Mouse (Mus musculus) T-helper 2 cell (primary cell): ENCODE data around the gene Grk3.

Source experiments
- in situ Hi-C: fragments of 300-600 bp; cut with MboI, MseI; formaldehyde crosslinking; loops from one replicate; pipeline ENCODE4 v1.15.1; 2025; ENCODE audit warnings: high pct_unique_total_duplicates

Grk3 gene

GRCm38 (mm10) chr5:113009183-113009820 is 6.3 kb downstream of the Grk3 start:
- in situ Hi-C loops: no loop called here

GRCm38 (mm10) chr5:113008496-113008895 is 7.1 kb downstream of the Grk3 start:
- in situ Hi-C loops: no loop called here

DNA sequence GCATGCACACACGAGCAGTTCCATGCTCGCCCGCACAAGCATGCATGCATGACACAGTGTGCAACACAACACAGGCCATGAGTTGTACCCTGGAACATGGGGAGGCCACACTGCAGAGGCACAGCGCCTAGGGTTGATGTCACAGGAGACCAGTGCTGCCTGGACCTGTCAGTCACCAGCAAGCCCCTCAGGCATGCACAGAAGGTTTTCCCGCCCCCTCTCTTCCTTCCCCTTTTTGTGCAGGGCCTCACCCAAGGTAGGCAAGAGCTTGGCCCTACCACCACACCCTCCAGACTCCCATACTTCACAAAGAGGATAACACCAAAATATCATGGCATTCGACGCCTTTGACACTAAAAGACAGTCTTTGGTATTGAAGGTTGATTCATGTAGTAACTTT is 8.6 kb downstream of the Grk3 start:
- in situ Hi-C loops: no loop called here

- in situ Hi-C loops: no loop called here
Observed at GRCm38 (mm10) chr5:113005941-113006391, 9.6 kb downstream of the Grk3 start.

DNA sequence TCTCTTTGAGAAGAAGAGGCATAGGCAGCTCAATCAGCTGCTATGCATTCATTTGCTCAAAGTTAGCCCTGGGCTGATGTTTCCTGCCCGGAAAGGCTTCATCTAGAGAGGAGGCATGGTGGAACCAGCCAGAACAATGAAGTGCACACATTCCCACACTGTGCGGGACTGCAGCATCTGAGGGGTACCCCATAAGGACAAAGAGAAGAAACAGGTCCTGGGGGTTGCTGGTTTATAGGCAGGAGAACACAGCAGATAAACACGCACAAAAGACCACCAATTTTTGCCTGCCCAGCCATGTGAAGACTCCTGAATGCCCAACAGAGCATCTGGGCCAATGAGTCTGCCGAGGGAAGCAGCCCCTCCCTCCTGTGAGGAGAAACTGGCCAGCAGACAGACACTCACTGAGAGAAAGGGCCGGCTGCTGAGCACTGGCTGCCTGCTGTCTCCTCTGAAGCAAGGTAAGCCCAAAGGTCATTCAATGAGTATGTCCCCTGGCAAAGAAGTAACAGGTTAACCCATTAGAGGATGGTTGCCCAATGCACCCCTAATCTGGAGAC is 12.7 kb downstream of the Grk3 start:
- in situ Hi-C loops: no loop called here

DNA sequence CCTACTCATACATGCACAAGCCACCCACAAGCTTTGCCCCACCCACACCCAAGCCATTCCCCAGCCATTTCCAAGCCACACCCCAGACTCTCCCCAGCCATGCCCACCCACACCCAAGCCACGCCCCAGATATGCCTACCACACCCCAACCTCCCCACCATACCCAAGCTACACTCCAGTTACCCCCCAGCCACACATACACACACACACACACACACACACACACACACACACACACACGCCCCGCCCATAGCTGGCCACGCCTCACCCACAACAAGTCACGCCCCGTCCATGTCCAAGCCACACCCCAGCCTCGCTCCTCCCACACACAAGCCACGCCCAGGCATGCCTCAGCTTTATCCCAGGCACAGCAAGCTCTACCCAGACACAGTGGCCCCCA is 16.4 kb downstream of the Grk3 start:
- in situ Hi-C loops: no loop called here

- in situ Hi-C loops: no loop called here
Observed at GRCm38 (mm10) chr5:112997516-112998186, 17.9 kb downstream of the Grk3 start.

GRCm38 (mm10) chr5:112991245-112991644 is 24.3 kb downstream of the Grk3 start:
- in situ Hi-C loops: no loop called here

DNA sequence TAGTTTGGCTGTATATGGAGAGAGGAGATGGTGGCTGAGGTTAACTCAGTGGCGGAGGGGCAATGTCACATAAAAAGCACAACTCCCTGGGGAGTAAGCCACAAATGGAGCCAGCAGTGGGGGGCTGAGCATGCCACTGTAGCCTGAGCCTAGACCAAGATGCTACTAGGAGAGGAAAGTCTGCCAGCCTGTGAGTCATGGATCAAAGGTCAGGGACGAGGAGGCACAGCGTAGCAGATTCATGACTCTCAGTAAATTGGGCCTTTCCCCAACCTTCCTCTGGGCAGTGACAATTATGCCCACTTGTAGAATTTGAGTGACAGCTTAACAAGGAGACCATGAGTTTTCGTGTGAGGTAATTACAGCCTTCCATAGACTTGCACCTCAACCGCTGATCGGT is 33.7 kb downstream of the Grk3 start:
- in situ Hi-C loops: no loop called here

GRCm38 (mm10) chr5:112979710-112980109 is 35.9 kb downstream of the Grk3 start:
- in situ Hi-C loops: no loop called here

GRCm38 (mm10) chr5:112979195-112979594 is 36.4 kb downstream of the Grk3 start:
- in situ Hi-C loops: no loop called here

DNA sequence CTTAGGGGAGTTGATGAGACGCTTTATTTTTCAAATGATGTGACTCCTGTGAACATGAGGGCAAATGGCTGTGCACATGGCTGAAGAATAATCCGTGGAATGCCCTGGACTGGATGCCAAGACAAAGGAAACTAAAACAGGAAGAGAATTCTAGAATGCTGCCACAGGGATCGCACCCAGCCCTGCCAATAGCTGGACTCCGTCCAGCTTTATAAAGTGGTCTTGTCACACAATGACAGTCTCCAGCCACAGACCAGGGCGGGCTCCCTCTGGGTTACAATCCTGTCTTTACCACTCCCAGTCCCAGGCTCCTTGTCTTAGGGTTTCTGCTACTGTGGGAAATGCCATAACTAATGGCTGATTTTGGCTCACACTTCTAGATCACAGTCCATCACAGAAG is 38.5 kb downstream of the Grk3 start:
- in situ Hi-C loops: no loop called here

DNA sequence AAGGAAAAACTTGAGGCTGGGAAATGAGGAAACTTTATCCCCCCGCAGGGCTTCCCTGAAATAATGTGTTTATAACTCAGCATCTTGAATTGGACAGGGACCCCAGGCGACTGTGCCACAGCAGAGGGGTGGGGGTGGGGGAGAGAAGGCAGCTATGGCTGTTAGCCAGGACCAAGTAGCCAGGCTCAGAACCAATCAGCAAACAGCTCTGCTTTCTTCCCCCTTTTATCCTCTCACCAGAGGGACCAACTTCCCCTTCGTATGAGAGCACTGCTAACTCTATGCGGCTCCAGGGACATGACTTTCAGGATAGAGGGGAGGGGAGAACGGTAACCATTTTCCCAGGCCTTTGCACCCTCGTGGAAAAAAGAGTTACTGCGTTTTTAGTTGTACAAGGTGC is 42.0 kb downstream of the Grk3 start:
- in situ Hi-C loops: no loop called here

DNA sequence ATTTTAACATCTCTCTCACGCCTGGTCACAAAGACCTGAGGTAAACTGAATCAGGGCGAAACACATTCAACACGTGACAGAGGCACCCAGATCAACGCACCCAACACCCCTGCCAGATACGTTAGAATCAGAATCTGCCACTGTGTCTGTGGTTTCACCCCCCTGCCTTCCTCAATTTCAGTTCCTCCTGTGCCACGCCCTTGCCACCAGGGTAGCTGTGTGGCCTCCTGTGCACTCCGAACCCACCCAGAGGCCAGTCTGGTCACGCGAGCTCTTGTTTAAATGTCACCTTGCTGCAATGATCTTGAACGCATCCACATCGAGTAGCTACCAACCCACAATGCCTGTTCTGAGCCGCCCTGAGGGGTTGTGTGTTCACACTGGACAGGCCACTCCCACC is 43.3 kb downstream of the Grk3 start:
- in situ Hi-C loops: no loop called here

DNA sequence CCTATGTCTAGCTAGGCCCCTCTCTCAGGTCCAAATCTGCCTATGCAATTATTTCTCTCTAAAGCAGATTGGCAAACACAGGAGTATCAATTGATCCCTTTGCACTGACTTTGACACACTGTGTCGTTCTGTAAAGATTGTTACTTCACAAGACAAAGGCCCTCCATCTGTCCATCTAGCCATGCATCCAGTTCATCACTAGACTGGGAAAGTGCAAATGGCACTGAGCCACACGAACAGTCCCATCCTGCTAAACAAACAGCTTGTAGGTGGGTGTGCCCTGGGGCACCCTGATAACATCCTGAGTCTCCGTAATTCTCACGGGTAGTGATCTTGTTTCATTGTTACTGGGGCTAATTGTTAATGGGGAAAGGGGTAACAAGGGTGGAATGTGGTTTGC is 52.1 kb downstream of the Grk3 start:
- in situ Hi-C loops: no loop called here

DNA sequence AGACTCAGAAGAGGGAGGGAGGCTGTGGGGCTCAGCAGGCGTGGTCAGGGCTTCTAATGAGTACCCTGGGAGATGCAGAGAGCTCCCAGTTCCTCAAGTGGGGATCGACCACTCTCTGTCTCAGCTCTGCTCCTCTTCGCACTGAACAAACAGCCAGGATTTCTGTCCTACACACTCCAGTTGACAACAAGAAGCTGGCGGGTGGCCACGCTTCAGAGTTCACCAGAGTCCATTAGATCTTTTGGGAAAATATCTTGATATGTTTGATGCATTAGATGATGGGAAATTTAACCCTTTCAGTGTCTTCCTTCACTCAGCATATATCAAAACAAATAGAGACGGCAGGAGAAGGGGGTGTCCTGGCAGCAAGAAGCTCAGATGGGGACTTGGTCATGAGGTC is 53.4 kb downstream of the Grk3 start:
- in situ Hi-C loops: no loop called here

DNA sequence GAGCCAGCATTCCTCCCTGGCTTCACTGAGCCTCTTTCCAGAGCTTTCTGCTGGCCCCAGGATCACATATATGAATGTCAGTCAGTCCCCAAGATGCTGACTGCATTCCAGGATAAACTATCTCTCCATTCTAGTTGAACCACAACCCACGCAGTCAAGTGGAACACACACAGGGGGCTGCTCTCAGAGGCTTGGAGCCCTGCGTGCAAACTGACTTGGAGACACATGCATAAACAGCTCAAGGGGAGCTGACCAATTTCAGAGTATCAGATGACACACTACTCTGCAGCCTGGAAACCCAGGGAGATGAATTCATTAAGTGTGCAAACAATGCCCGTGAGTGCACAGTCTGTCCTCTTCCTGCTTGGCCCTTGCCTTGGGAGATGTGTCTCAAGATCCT is 54.7 kb downstream of the Grk3 start:
- in situ Hi-C loops: no loop called here

GRCm38 (mm10) chr5:112958293-112958692 is 57.3 kb downstream of the Grk3 start:
- in situ Hi-C loops: no loop called here

DNA sequence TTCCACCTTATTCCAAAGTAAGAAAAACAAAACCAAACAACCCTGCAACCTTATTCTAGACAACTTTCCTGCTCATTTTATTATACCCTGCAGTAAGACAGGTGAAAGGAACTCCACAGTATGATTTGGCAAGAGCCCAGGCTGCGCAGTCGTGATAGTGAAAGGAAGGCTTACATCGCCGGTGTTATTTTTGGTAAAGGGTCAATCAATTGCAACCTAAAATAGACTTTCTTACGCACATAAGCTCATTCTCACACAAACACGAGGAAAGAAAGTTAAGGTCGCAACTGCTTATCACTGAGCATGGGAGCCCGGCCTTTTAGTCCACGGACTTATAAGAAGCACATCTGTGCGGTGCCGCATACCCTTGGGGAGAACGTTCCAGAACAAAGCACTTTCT is 58.8 kb downstream of the Grk3 start:
- in situ Hi-C loops: no loop called here

GRCm38 (mm10) chr5:112956368-112956767 is 59.2 kb downstream of the Grk3 start:
- in situ Hi-C loops: no loop called here

DNA sequence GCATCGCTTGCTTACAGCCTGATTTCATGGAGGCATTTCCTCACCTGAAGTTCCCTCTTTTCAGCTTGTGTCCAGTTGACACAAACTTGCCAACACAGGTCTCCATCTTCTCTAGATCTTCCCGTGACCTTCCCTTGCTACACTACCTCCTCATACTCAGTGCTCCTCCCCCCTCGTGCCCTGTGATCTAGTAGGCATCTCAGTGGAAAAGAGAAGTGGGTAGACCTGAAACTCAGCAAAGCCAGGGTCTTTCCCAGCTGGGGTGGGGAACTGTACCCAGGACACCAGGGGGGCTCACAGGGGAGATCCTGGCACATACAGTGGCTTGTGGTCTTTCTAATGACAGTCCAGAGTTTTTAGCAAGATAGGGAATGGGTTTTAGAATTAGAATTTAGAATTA is 64.7 kb downstream of the Grk3 start:
- in situ Hi-C loops: no loop called here

DNA sequence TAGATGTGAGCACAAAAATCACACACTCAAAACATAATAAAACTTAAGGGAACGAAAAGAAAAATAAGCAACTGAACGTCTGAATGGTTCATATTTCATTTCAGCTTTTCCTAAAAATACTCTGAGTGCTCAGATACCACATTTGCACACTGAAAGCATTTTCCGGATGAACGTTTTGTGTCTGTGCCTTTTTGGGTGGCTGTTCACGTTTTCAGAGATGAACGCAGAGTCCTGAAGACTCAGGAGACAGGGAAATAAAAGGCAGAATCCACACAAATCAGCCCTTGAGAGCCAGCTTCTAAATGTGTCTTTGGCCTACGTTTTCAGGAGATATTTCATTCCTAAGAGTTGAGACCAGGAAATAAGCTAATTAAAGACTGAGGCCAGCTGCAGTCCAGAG is 69.7 kb downstream of the Grk3 start:
- in situ Hi-C loops: no loop called here

- in situ Hi-C loops: no loop called here
Observed at GRCm38 (mm10) chr5:112942244-112942643, 73.3 kb downstream of the Grk3 start.
